In the genomic region with DNA sequence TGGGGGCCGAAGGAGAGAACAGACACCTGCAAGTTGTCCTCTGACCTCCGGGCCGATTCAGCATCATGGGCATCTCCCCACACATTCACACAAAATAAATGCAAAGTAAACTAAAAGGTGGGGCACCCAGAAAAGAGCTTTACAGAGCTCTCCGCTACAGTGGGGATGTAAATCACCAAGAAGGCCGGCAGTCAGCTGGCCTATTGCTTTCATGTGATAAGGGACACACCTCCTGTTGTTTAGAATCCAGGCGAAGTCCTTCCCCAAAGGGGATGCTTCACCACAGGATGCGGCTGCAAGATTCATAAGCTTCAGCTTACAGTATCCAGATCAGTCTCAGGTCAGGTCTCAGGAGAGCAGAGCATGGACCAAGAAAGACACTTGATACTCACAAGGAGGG, we compare ENCODE assay signal across 19 mouse cellular contexts. TPM values are rescaled to one million over a fixed set of nuclear protein-coding genes. Genes with fewer than 3 reads are reported as not detected.
DNase-seq lines count a peak whose midpoint lies in the region; ATAC-seq and TF ChIP-seq lines count a peak whose summit lies in the region.
"Had no signal": no experiment of that assay in that cellular context is flagged by ENCODE, and none has a peak within 500 bp of the region (broad histone marks: within the 10 kb centered on the region; RNA-seq: fewer than 3 reads in every experiment).

No protein-coding gene starts in this region.

- no peaks in the 10 kb centered on the region for H3K36me3 ChIP-seq in kidney, postnatal 0 days (ENCODE audit: insufficient read depth, low read length)
- H3K36me3 ChIP-seq in thymus, adult 2 months (ENCODE audit: control insufficient read depth, insufficient read depth, low read length), result no peaks in the 10 kb centered on the region
- H3K36me3 ChIP-seq in heart, adult 2 months (ENCODE audit: control insufficient read depth, insufficient read depth, low read length), result peaks cover 5% of the 10 kb centered on the region
- H3K36me3 ChIP-seq: forebrain, embryonic 15.5 days; heart, embryonic 13.5 days; hindbrain, embryonic 15.5 days had no signal

- TF ChIP-seq EP300 in heart, adult 2 months (IDR thresholded peaks at IDR 0.05; ENCODE audit: insufficient read depth, low read depth, low read length), result no peak

- no peaks in the 10 kb centered on the region; the same call in 1 of the 2 replicates for H3K79me2 ChIP-seq in heart, adult 2 months (replicated peaks; ENCODE audit: control insufficient read depth, insufficient read depth, low read length)

- DNase-seq in gastrocnemius, adult 2 months, result no peak
- DNase-seq in gastrocnemius, adult 8-10 months (ENCODE audit: low spot score in 2 of 2), result no peak
- DNase-seq in kidney, postnatal 0 days (ENCODE audit: low spot score), result no peak
- DNase-seq in kidney, adult 9 months, result no peak
- DNase-seq in ES-CJ7 (ENCODE audit: low read depth, low spot score), result peak; percentile 61
- DNase-seq in thymus, adult 2 months, result no peak
- DNase-seq in heart, adult 2 months, result no peak
- DNase-seq: adrenal gland, adult 8-10 months; adrenal gland, postnatal 36 days; cerebellum, adult 2 months; gastrocnemius, postnatal 14 days; heart, postnatal 4 days; kidney, adult 8-10 months had no signal

- TF ChIP-seq POLR2A in thymus, adult 2 months (IDR thresholded peaks at IDR 0.05; ENCODE audit: control insufficient read depth, extremely low read depth, insufficient read depth, low read length, poor library complexity), result no peak
- TF ChIP-seq POLR2A in heart, adult 2 months (IDR thresholded peaks at IDR 0.05; ENCODE audit: insufficient read depth, low read depth, low read length), result no peak

- H3K4me2 ChIP-seq in kidney, postnatal 0 days (ENCODE audit: low read length), result no peak overlapping the region
- H3K4me2 ChIP-seq: forebrain, embryonic 15.5 days; heart, embryonic 13.5 days; hindbrain, embryonic 15.5 days had no signal

- TF ChIP-seq CTCF in gastrocnemius, adult 2 months (IDR thresholded peaks at IDR 0.05), result no peak
- TF ChIP-seq CTCF in kidney, postnatal 0 days (IDR thresholded peaks at IDR 0.05; ENCODE audit: low read depth), result no peak
- no peak for TF ChIP-seq CTCF in thymus, adult 2 months (IDR thresholded peaks at IDR 0.05; ENCODE audit: borderline replicate concordance, control insufficient read depth, extremely low read depth, insufficient read depth, low read length, poor library complexity)
- no peak for TF ChIP-seq CTCF in heart, adult 2 months (IDR thresholded peaks at IDR 0.05)

- WGBS in kidney, postnatal 0 days, result 67% methylated on average over 7 of the region's 7 CpGs
- WGBS in thymus, adult 2 months, result 91% methylated on average over 7 of the region's 7 CpGs
- 68% methylated on average over 7 of the region's 7 CpGs for WGBS in heart, adult 2 months

- no peaks in the 10 kb centered on the region for H3K9me3 ChIP-seq in kidney, postnatal 0 days (replicated peaks; ENCODE audit: low read length)
- H3K9me3 ChIP-seq: embryonic facial prominence, embryonic 10.5 days; forebrain, embryonic 15.5 days; heart, embryonic 13.5 days; hindbrain, embryonic 15.5 days had no signal

- H3K4me1 ChIP-seq in kidney, postnatal 0 days (replicated peaks; ENCODE audit: insufficient read depth, low read length), result peaks cover 18% of the 10 kb centered on the region
- peaks cover 19% of the 10 kb centered on the region for H3K4me1 ChIP-seq in thymus, adult 2 months (replicated peaks; ENCODE audit: control insufficient read depth, insufficient read depth, low read length)
- peaks cover 14% of the 10 kb centered on the region for H3K4me1 ChIP-seq in heart, adult 2 months (ENCODE audit: control insufficient read depth, insufficient read depth, low read length)

- H3K27me3 ChIP-seq in kidney, postnatal 0 days (ENCODE audit: insufficient read depth, low read length), result no peaks in the 10 kb centered on the region
- no peaks in the 10 kb centered on the region for H3K27me3 ChIP-seq in thymus, adult 2 months (ENCODE audit: control insufficient read depth, insufficient read depth, low read length)
- H3K27me3 ChIP-seq in heart, adult 2 months (ENCODE audit: control insufficient read depth, insufficient read depth, low read length), result no peaks in the 10 kb centered on the region
- H3K27me3 ChIP-seq: forebrain, embryonic 15.5 days; heart, embryonic 13.5 days; hindbrain, embryonic 15.5 days had no signal

- H3K27ac ChIP-seq in gastrocnemius, adult 2 months, result peak overlapping the region; percentile 40; the same call in 1 of the 2 replicates
- H3K27ac ChIP-seq in kidney, postnatal 0 days, result no peak overlapping the region
- H3K27ac ChIP-seq in thymus, adult 2 months (ENCODE audit: control insufficient read depth, insufficient read depth, low read length), result no peak overlapping the region
- H3K27ac ChIP-seq in heart, adult 2 months, result no peak overlapping the region
- H3K27ac ChIP-seq: embryonic facial prominence, embryonic 10.5 days; forebrain, embryonic 15.5 days; heart, embryonic 13.5 days; hindbrain, embryonic 15.5 days had no signal

- ATAC-seq in kidney, postnatal 0 days (replicated peaks; ENCODE audit: low FRiP score, low read depth), result no peak
- ATAC-seq: forebrain, embryonic 15.5 days; inflammation-experienced regulatory T-cells, adult 6 months; intestine, postnatal 0 days had no signal

- intact Hi-C loops in gastrocnemius, adult 2 months (cut with DNase I), result loop anchor here (2.0 kb wide), 1 partner anchor 162 kb away; no protein-coding TSS in a partner anchor
- intact Hi-C loops in heart, adult 2 months (cut with DNase I), result loop anchor here (5.0 kb wide), 1 partner anchor 81 kb away; a partner anchor contains a TSS

- no peak overlapping the region for H3K4me3 ChIP-seq in gastrocnemius, adult 2 months
- H3K4me3 ChIP-seq in kidney, postnatal 0 days (replicated peaks; ENCODE audit: low read depth, low read length), result no peak overlapping the region
- no peak overlapping the region for H3K4me3 ChIP-seq in thymus, adult 2 months (ENCODE audit: control insufficient read depth, insufficient read depth, low read length)
- H3K4me3 ChIP-seq in heart, adult 2 months, result no peak overlapping the region
- H3K4me3 ChIP-seq: embryonic facial prominence, embryonic 10.5 days; forebrain, embryonic 15.5 days; heart, embryonic 13.5 days; hindbrain, embryonic 15.5 days had no signal

- H3K9ac ChIP-seq in kidney, postnatal 0 days (ENCODE audit: low read depth, low read length), result 0 out of 2 replicates have a peak overlapping the region, but pooled peaks have one; percentile 23
- H3K9ac ChIP-seq in heart, adult 2 months (ENCODE audit: low read depth, low read length), result no peak overlapping the region
- H3K9ac ChIP-seq: forebrain, embryonic 15.5 days; heart, embryonic 13.5 days; hindbrain, embryonic 15.5 days had no signal

RNA-seq across cellular contexts. Expression of a gene that starts 2.0 kb away (rescaled TPM):
- total RNA-seq in gastrocnemius, adult 2 months (2021), result 10 to 100 TPM; 24.1 to 25.1 TPM
- total RNA-seq in gastrocnemius, adult 8-10 months (2022), result 10 to 100 TPM; 22.4 to 33.0 (median 28.5) TPM
- 32.1 and 33.4 TPM in 2 replicates for polyA plus RNA-seq in kidney, postnatal 0 days (2015; fragmentation: Nextera tagmentation; extraction: Ambion mirVana)
- polyA plus RNA-seq in thymus, adult 2 months (2012; rRNA removed), result 18.0 and 20.4 TPM in 2 replicates
- 10 to 100 TPM; 30.2 to 33.7 TPM for total RNA-seq in heart, adult 2 months (2021)
- 19.8 and 23.5 TPM in 2 replicates for polyA plus RNA-seq in heart, adult 2 months (2012; rRNA removed)

RNA-seq across cellular contexts. Expression of a gene that starts 5.3 kb away (rescaled TPM):
- 1 to 10 TPM; 6.1 to 6.4 TPM for total RNA-seq in gastrocnemius, adult 2 months (2021)
- total RNA-seq in gastrocnemius, adult 8-10 months (2022), result 1 to 10 TPM; 6.9 to 8.1 (median 7.2) TPM
- 6.1 and 6.9 TPM in 2 replicates for polyA plus RNA-seq in kidney, postnatal 0 days (2015; fragmentation: Nextera tagmentation; extraction: Ambion mirVana)
- polyA plus RNA-seq in thymus, adult 2 months (2012; rRNA removed), result 9.7 and 9.9 TPM in 2 replicates
- 1 to 10 TPM; 5.3 to 5.7 TPM for total RNA-seq in heart, adult 2 months (2021)
- 3.7 and 5.4 TPM in 2 replicates for polyA plus RNA-seq in heart, adult 2 months (2012; rRNA removed)

RNA-seq across cellular contexts. Expression of a gene that starts 50.9 kb away (rescaled TPM):
- 1 to 10 TPM; 1.0 to 3.8 TPM for total RNA-seq in gastrocnemius, adult 2 months (2021)
- 1 to 10 TPM in 2 of 4 experiments, under 1 TPM in 2; 0.65 to 1.5 (median 0.94) TPM for total RNA-seq in gastrocnemius, adult 8-10 months (2022)
- 2.4 and 2.9 TPM in 2 replicates for polyA plus RNA-seq in kidney, postnatal 0 days (2015; fragmentation: Nextera tagmentation; extraction: Ambion mirVana)
- 28.6 and 35.9 TPM in 2 replicates for polyA plus RNA-seq in thymus, adult 2 months (2012; rRNA removed)
- 1 to 10 TPM; 6.7 to 8.2 TPM for total RNA-seq in heart, adult 2 months (2021)
- polyA plus RNA-seq in heart, adult 2 months (2012; rRNA removed), result 3.4 and 5.7 TPM in 2 replicates
